In genomic region chr3:32655994-32656393, GRCm38 (mm10) we compare ENCODE assay signal across 19 mouse cellular contexts. TPM values are rescaled to one million over a fixed set of nuclear protein-coding genes. Genes with fewer than 3 reads are reported as not detected.
DNase-seq lines count a peak whose midpoint lies in the region; ATAC-seq and TF ChIP-seq lines count a peak whose summit lies in the region.
"Had no signal": no experiment of that assay in that cellular context is flagged by ENCODE, and none has a peak within 500 bp of the region (broad histone marks: within the 10 kb centered on the region; RNA-seq: fewer than 3 reads in every experiment).

No protein-coding gene starts in this region.

- peak; percentile 38; the same call in 1 of the 2 replicates for ATAC-seq in frontal cortex, adult (ENCODE audit: low TSS enrichment)
- ATAC-seq in lung, postnatal 0 days, result peak; percentile 40
- peak; percentile 17; the same call in 1 of the 2 replicates for ATAC-seq in G1E (ENCODE audit: extremely low read depth, insufficient number of reproducible peaks, low FRiP score, poor library complexity, severe bottlenecking)
- peak; percentile 71 for ATAC-seq in inflammation-experienced regulatory T-cells, adult 6 months
- no peak for ATAC-seq in erythroblast, adult 5-6 weeks (replicated peaks; ENCODE audit: low FRiP score, poor library complexity, severe bottlenecking)
- ATAC-seq: Patski had no signal

- no peak overlapping the region for H3K4me2 ChIP-seq in lung, postnatal 0 days (replicated peaks; ENCODE audit: low read depth, low read length)
- H3K4me2 ChIP-seq: embryonic facial prominence, embryonic 13.5 days; heart, embryonic 13.5 days had no signal

- DNase-seq in frontal cortex, adult 2 months (ENCODE audit: extremely low spot score in 1 of 2, low spot score in 1 of 2), result no peak
- DNase-seq in lung, postnatal 0 days (ENCODE audit: low spot score), result no peak
- no peak for DNase-seq in lung, postnatal 14 days
- no peak for DNase-seq in G1E (ENCODE audit: low spot score)
- DNase-seq in layer of hippocampus, adult 2 months (ENCODE audit: low spot score in 2 of 2), result no peak
- DNase-seq: adrenal gland, postnatal 25 days; cerebellum, adult 9-10 months; gastrocnemius, postnatal 14 days; kidney, adult 9 months; kidney, postnatal 36 days; left cerebral cortex, postnatal 4 days; right cerebral cortex, postnatal 14 days had no signal

- H3K4me3 ChIP-seq in lung, postnatal 0 days (ENCODE audit: low read depth, low read length), result no peak overlapping the region
- H3K4me3 ChIP-seq in G1E (ENCODE audit: low read depth, low read length), result no peak overlapping the region
- H3K4me3 ChIP-seq in layer of hippocampus, adult 2 months, result no peak overlapping the region
- H3K4me3 ChIP-seq: embryonic facial prominence, embryonic 13.5 days; heart, embryonic 13.5 days had no signal

- H3K4me1 ChIP-seq in lung, postnatal 0 days (ENCODE audit: insufficient read depth, low read depth, low read length), result peaks cover 5% of the 10 kb centered on the region; the same call in 1 of the 2 replicates
- H3K4me1 ChIP-seq in G1E (ENCODE audit: insufficient read depth, low read depth, low read length), result peaks cover 13% of the 10 kb centered on the region
- H3K4me1 ChIP-seq: embryonic facial prominence, embryonic 13.5 days had no signal

- no peak overlapping the region for H3K9ac ChIP-seq in lung, postnatal 0 days (replicated peaks; ENCODE audit: low read depth)
- H3K9ac ChIP-seq: embryonic facial prominence, embryonic 13.5 days; heart, embryonic 13.5 days had no signal

- no peak for TF ChIP-seq CTCF in lung, postnatal 0 days (IDR thresholded peaks at IDR 0.05)
- TF ChIP-seq CTCF in G1E (IDR thresholded peaks at IDR 0.05; ENCODE audit: low read depth, low read length), result no peak
- no peak for TF ChIP-seq CTCF in layer of hippocampus, adult 2 months (conservative IDR thresholded peaks at IDR 0.05)

- no peaks in the 10 kb centered on the region for H3K36me3 ChIP-seq in lung, postnatal 0 days (ENCODE audit: insufficient read depth, low read length)
- no peaks in the 10 kb centered on the region for H3K36me3 ChIP-seq in G1E (replicated peaks)
- H3K36me3 ChIP-seq: embryonic facial prominence, embryonic 13.5 days; heart, embryonic 13.5 days had no signal

- no peaks in the 10 kb centered on the region for H3K27me3 ChIP-seq in lung, postnatal 0 days (replicated peaks; ENCODE audit: insufficient read depth, low read length)
- H3K27me3 ChIP-seq in G1E (ENCODE audit: insufficient read depth, low read length), result peaks cover 3% of the 10 kb centered on the region; the same call in 1 of the 2 replicates
- H3K27me3 ChIP-seq: embryonic facial prominence, embryonic 13.5 days; heart, embryonic 13.5 days had no signal

- no peaks in the 10 kb centered on the region for H3K9me3 ChIP-seq in lung, postnatal 0 days (ENCODE audit: low read length)
- no peaks in the 10 kb centered on the region for H3K9me3 ChIP-seq in G1E (replicated peaks)
- H3K9me3 ChIP-seq: heart, embryonic 13.5 days had no signal

- H3K27ac ChIP-seq in lung, postnatal 0 days (ENCODE audit: low read length), result no peak overlapping the region
- no peak overlapping the region for H3K27ac ChIP-seq in layer of hippocampus, adult 2 months
- H3K27ac ChIP-seq: embryonic facial prominence, embryonic 13.5 days; heart, embryonic 13.5 days; stomach, postnatal 0 days had no signal

- TF ChIP-seq EP300 in lung, postnatal 0 days (IDR thresholded peaks at IDR 0.05), result no peak

- WGBS in lung, postnatal 0 days, result 73% methylated on average over 2 of the region's 4 CpGs

RNA-seq across cellular contexts. Expression of gene Gnb4, which starts 39.6 kb away (rescaled TPM):
- polyA plus RNA-seq in frontal cortex, adult 2 months (2012; rRNA removed), result 43.8 and 50.5 TPM in 2 replicates
- polyA plus RNA-seq in lung, postnatal 0 days (2015; fragmentation: Nextera tagmentation; extraction: Ambion mirVana), result 109 and 114 TPM in 2 replicates
- total RNA-seq in G1E (2014; fragmentation: Nextera tagmentation) (1.7 and 2.6 TPM in 2 replicates), G1E (2017) (42.1 and 46.4 TPM in 2 replicates)
- polyA plus RNA-seq in G1E (2012), result 0.36 and 1.5 TPM in 2 replicates
- 10 to 100 TPM; 19.0 to 23.9 (median 22.6) TPM for polyA plus RNA-seq in inflammation-experienced regulatory T-cells, adult 6 months (2017; shearing (Covaris generic))
- total RNA-seq in erythroblast, adult 5-6 weeks (2015; ENCODE audit: low replicate concordance), result 4.0 and 4.2 TPM in 2 replicates
- 0.51 and 3.8 TPM in 2 replicates for total RNA-seq in erythroblast, adult 5-6 weeks (2017; ENCODE audit: low replicate concordance)
- total RNA-seq in layer of hippocampus, adult 2 months (2021), result 10 to 100 TPM; 12.4 to 18.6 TPM

RNA-seq across cellular contexts. Expression of gene Actl6a, which starts 50.1 kb away (rescaled TPM):
- polyA plus RNA-seq in frontal cortex, adult 2 months (2012; rRNA removed), result 20.7 and 22.0 TPM in 2 replicates
- 78.3 and 79.5 TPM in 2 replicates for polyA plus RNA-seq in lung, postnatal 0 days (2015; fragmentation: Nextera tagmentation; extraction: Ambion mirVana)
- total RNA-seq in G1E (2014; fragmentation: Nextera tagmentation) (63.0 and 87.2 TPM in 2 replicates), G1E (2017) (119 and 122 TPM in 2 replicates)
- 10.4 and 17.5 TPM in 2 replicates for polyA plus RNA-seq in G1E (2012)
- 100 to 1,000 TPM in 1 of 3 experiments, 10 to 100 TPM in 2; 93.7 to 118 (median 94.9) TPM for polyA plus RNA-seq in inflammation-experienced regulatory T-cells, adult 6 months (2017; shearing (Covaris generic))
- 24.2 and 49.2 TPM in 2 replicates for total RNA-seq in erythroblast, adult 5-6 weeks (2015; ENCODE audit: low replicate concordance)
- 21.7 and 22.0 TPM in 2 replicates for total RNA-seq in erythroblast, adult 5-6 weeks (2017; ENCODE audit: low replicate concordance)
- 10 to 100 TPM; 19.2 to 20.4 TPM for total RNA-seq in layer of hippocampus, adult 2 months (2021)
